Mouse (Mus musculus) testis, adult 2 months (tissue): ENCODE data around the gene Dgkg. TPM values are rescaled to one million over a fixed set of nuclear protein-coding genes. Genes with fewer than 3 reads are reported as not detected.

Experiments
- H3K27ac ChIP-seq: fragments of 200-500 bp; 2 replicates; pipeline ENCODE4 v1.5.1; 2012; ENCODE audit warnings: low read depth, low read length; ENCODE audit not compliant: control insufficient read depth, insufficient read depth
- H3K27me3 ChIP-seq: fragments of 200-500 bp; 2 replicates; pipeline ENCODE4 v1.6.1; 2012; ENCODE audit warnings: mild to moderate bottlenecking, low read length, moderate library complexity; ENCODE audit not compliant: control insufficient read depth, insufficient read depth
- H3K36me3 ChIP-seq: fragments of 200-500 bp; 2 replicates; pipeline ENCODE4 v1.6.1; 2012; ENCODE audit warnings: mild to moderate bottlenecking, low read length; ENCODE audit not compliant: control insufficient read depth, insufficient read depth
- H3K4me1 ChIP-seq: fragments of 200-500 bp; 2 replicates; pipeline ENCODE4 v1.6.1; 2012; ENCODE audit warnings: low read length; ENCODE audit not compliant: control insufficient read depth, insufficient read depth
- H3K4me3 ChIP-seq: fragments of 200-500 bp; 2 replicates; pipeline ENCODE4 v1.5.1; 2012; ENCODE audit warnings: low read depth, mild to moderate bottlenecking, low read length, moderate library complexity, mixed read lengths; ENCODE audit not compliant: control insufficient read depth
- CTCF ChIP-seq: fragments of 200-500 bp; IDR thresholded peaks from 2 replicates; pipeline ENCODE4 v1.5.1; 2012; ENCODE audit warnings: low read depth, mild to moderate bottlenecking, inconsistent platforms, low read length, moderate library complexity; ENCODE audit not compliant: control insufficient read depth, insufficient read depth, insufficient replicate concordance
- POLR2A ChIP-seq: fragments of 200-500 bp; IDR thresholded peaks from 2 replicates; pipeline ENCODE4 v1.6.1; 2012; ENCODE audit warnings: low read depth, mild to moderate bottlenecking, inconsistent platforms, low read length, moderate library complexity; ENCODE audit not compliant: control insufficient read depth
- polyA plus RNA-seq: library from polyadenylated mRNA; depleted of rRNA; stranded (reverse); fragments of >200 nt; gene quantifications from 2 replicates; pipeline ENCODE4 v1.2.3, GENCODE M21; 2012

Dgkg gene
- polyA plus RNA-seq, 1 experiment = 0.09 TPM

- no peak for TF ChIP-seq POLR2A
- TF ChIP-seq CTCF = no peak
- Histone ChIP-seq H3K4me1 (peaks cover 6% of the 10 kb centered on the region), H3K4me3 (no peak overlapping the region), H3K27me3 (no peaks in the 10 kb centered on the region), H3K36me3 (no peaks in the 10 kb centered on the region), H3K27ac (no peak overlapping the region)
These were observed 114.3 kb downstream of the Dgkg start for GRCm38 (mm10) chr16:22542691-22543141.

GRCm38 (mm10) chr16:22539275-22539674, 117.7 kb downstream of the Dgkg start:
- TF ChIP-seq CTCF (no peak), POLR2A (no peak)
- H3K27me3 ChIP-seq = no peaks in the 10 kb centered on the region
- H3K27ac ChIP-seq = no peak overlapping the region
- H3K4me3 ChIP-seq = no peak overlapping the region
- H3K4me1 ChIP-seq = no peaks in the 10 kb centered on the region; the same call in 1 of the 2 replicates
- no peaks in the 10 kb centered on the region for H3K36me3 ChIP-seq

GRCm38 (mm10) chr16:22536581-22537160, 120.3 kb downstream of the Dgkg start:
- H3K36me3 ChIP-seq = no peaks in the 10 kb centered on the region
- H3K27me3 ChIP-seq = no peaks in the 10 kb centered on the region
- no peak overlapping the region for H3K27ac ChIP-seq
- no peaks in the 10 kb centered on the region for H3K4me1 ChIP-seq
- no peak for TF ChIP-seq CTCF
- no peak for TF ChIP-seq POLR2A
- no peak overlapping the region for H3K4me3 ChIP-seq

- Histone ChIP-seq H3K4me1 (no peaks in the 10 kb centered on the region), H3K36me3 (no peaks in the 10 kb centered on the region), H3K27ac (no peak overlapping the region), H3K27me3 (no peaks in the 10 kb centered on the region), H3K4me3 (no peak overlapping the region)
- no peak for TF ChIP-seq POLR2A
- no peak for TF ChIP-seq CTCF
These were observed 123.9 kb downstream of the Dgkg start for GRCm38 (mm10) chr16:22533087-22533486.

GRCm38 (mm10) chr16:22531834-22532233, 125.2 kb downstream of the Dgkg start:
- Histone ChIP-seq H3K4me1 (peaks cover 2% of the 10 kb centered on the region; the same call in 1 of the 2 replicates), H3K27me3 (no peaks in the 10 kb centered on the region), H3K27ac (no peak overlapping the region), H3K36me3 (no peaks in the 10 kb centered on the region), H3K4me3 (no peak overlapping the region)
- TF ChIP-seq CTCF = no peak
- no peak for TF ChIP-seq POLR2A

GRCm38 (mm10) chr16:22531041-22531440, 126.0 kb downstream of the Dgkg start:
- no peaks in the 10 kb centered on the region for H3K27me3 ChIP-seq
- TF ChIP-seq CTCF (no peak), POLR2A (no peak)
- peaks cover 2% of the 10 kb centered on the region; the same call in 1 of the 2 replicates for H3K4me1 ChIP-seq
- no peaks in the 10 kb centered on the region for H3K36me3 ChIP-seq
- H3K4me3 ChIP-seq = no peak overlapping the region
- no peak overlapping the region for H3K27ac ChIP-seq

- H3K4me1 ChIP-seq = peaks cover 2% of the 10 kb centered on the region; the same call in 1 of the 2 replicates
- no peak overlapping the region for H3K4me3 ChIP-seq
- H3K36me3 ChIP-seq = no peaks in the 10 kb centered on the region
- no peaks in the 10 kb centered on the region for H3K27me3 ChIP-seq
- no peak overlapping the region for H3K27ac ChIP-seq
- TF ChIP-seq POLR2A (no peak), CTCF (no peak)
These were observed 129.5 kb downstream of the Dgkg start for GRCm38 (mm10) chr16:22527499-22527939.
